Mouse (Mus musculus) ovary, adult 18-20 months (tissue): ENCODE measurements around the gene Qk.

Source experiments
- DNase-seq: peaks from one replicate; pipeline ENCODE4 v3.0.0; 2022; ENCODE audit warnings: low spot score, mixed read lengths

Gene Qk

DNA sequence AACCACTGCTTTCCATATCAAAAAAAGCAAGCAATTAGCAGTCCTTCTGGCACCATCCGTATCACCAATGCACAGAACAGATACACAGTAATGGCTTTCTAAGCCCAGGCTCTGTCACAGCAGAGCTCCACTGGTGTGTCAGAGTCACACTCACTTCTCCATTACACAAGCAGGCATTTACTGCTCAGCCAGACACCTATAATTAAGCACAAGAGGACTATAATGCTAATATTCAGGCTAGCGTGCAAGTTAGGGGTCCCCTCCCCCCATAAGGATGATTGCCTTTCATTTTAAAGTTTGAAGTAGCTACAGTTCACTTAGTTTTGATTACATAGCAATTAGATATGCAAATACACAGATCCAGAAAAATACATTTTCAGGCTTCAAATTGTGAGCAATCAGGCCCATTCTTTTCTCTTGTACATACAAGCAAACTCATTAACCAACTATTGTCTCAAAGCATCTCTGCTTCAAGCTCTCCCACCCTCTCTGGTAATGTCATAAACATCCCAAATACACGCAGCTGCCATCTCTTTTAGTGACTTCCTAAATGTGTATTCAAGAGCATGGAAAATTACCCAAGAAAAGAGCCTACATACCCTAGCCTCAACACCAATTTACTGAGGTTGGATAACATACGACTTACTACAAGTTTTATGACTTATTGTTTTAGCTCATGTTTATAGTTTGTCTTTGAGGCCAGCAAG lies 68.2 kb downstream of the Qk start:
- DNase-seq, result no peak

GRCm38 (mm10) chr17:10240081-10240480 lies 79.6 kb downstream of the Qk start:
- DNase-seq, result no peak

DNA sequence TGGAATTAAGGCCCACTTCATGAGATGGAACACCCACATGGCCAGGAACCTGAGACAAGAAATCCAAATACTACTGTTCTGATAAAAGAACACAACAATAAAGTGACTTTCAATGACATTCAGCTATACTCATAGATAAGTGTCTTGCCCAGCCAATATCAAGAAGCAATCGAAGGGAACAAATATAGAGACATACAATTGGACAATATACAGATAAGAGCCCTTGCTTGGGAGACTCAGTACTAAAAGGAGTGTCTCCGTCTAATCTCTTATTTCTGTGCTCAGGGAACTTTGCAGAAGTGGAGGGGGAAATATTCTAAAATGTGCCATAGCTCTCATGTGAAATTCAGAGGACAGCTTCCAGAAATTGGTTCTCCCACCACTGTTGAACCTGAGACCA lies 83.1 kb downstream of the Qk start:
- no peak for DNase-seq

DNA sequence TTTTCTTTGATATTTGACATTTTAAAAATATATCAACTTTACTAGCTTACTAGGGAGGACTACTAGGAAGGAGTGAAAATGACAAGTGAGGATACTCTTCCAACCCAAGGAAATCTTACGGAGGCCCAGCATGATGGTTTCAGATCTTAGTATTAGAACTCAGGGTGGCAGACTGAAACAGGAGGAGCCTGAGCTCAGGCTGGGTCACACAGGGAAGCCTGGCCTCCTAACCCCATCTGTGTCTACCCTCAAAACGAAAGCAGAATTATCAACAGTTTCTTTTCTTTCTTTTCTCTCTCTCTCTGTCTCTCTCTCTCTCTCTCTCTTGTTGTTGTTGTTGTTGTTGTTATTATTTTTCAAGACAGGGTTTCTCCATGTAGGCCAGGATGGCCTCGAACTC lies 87.2 kb downstream of the Qk start:
- DNase-seq, result no peak

- DNase-seq, result no peak
Observed at GRCm38 (mm10) chr17:10227798-10228538, 91.7 kb downstream of the Qk start.

DNA sequence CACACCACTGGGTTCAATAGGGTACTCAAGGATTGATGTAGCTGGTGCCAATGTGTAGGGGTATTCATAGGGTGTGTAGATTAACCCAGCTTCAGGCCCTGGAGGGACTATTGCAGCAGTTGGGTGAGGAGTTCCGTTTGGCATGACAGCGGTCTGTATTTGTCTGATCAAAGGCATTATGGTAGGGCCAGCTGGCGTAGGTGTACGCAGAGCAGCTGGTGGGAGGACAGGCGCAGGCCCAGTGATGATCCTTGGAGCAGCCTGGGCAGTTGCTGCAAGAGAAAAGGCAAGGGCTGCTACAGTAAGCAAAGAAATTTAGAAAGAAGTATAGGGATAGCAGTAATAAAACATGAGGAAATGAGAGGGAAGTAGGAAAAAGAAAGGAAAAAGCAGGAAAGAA lies 103.5 kb downstream of the Qk start:
- DNase-seq, result no peak

- no peak for DNase-seq
Observed at GRCm38 (mm10) chr17:10209154-10209777, 110.4 kb downstream of the Qk start.

DNA sequence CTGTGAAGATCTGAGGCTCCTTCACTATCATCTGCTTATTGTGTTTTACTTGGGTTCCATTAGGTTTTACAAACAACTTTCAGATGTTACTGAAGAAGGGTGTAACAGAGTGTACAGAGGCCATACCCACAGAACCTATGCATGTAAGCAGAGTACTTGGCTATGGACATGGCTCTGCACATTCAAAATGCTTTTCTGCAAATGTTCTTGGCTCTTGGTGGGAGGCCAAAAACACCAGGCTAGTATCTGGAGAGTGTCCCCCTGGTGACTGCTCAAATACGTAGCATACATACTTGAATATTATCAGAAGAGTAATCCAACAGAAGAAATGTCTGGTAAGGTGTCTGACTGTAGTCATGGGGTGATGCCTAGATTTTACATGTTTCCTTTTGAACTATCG lies 121.0 kb downstream of the Qk start:
- no peak for DNase-seq

DNA sequence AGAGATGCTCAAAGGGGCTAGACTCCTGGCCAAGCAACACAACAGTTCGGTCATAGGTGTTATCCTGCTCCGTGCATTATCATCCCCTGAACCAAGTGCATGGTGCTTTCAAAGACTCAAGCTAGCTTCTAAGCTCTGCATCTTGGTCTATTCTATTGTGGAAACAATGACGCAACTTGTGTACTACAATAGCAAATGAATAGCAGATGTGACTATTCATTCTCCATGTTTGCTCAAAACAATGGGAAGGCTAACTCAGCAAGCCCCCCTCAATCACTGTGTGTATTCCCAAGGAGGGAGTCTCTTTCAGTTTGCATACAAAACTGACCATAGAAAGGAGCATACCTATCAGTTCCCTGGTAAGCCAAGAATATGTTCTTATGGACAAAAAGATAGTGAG lies 121.4 kb downstream of the Qk start:
- DNase-seq, result no peak

DNA sequence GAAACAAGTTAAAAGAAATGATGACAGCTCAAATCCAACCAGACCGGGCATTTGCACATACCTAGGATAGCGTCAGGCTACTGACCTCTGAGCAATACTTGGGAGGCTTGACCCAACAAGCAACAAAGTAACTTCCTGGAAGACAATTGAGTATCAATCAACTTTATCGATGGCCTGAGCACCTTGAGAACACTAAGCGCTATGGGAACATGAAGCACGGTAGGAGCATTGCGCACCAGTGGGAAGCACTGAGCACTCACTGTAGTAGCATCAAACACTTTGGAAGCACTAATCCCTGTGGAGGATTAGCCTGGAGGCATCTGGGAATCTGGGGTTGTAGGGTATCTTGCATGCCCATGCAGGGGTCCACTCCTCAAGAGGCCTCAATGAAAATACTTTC lies 124.0 kb downstream of the Qk start:
- DNase-seq, result no peak

DNA sequence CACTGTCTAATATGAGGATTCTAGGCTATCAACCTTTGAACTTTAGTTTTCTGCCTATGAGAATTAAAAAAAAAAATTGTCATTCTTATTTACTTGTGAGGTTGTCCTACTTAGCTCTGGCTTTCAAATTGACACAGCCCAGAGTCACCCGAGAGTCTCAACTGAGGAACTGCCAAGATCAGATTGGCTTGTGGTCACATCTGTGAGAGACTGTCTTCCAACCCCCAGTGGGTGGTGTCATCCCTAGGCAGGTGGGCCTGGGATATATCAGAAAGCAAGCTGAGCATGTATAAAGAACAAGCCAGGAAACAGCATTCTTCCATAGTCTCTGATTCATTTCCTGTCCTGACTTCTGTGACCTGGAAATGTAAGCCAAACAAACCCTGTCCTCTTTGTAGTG lies 128.8 kb downstream of the Qk start:
- DNase-seq, result no peak

- DNase-seq, result no peak
Observed at GRCm38 (mm10) chr17:10188481-10188880, 131.2 kb downstream of the Qk start.

DNA sequence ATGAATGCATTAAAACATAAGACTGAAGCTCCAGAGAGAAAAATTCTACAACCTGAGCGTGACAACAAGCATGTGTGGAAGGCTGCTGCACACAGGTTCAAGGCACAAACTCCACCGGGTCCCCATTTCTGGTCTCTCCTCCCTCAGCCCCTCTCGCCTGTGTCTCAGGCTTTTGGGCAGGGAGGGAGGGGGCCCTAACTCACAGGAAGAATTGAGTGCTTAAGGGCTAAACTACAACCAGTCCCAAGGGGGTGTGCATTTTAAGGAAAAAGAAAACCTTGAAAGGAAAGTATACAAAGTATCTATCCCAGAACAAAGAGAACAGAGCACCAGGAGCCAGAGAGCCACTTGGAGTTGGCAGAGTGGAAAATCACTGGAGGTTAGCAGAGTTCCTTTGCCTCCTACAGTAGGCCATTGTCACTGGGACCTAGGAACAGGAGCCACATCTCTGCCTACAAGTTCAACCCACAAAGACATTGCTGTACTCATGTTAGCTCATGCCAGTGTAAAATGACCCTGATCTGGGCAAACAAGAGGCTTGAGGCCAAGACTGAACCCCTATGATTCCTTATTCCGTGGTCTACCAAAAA lies 132.1 kb downstream of the Qk start:
- no peak for DNase-seq

- DNase-seq, result no peak
Observed at GRCm38 (mm10) chr17:10181761-10182160, 137.9 kb downstream of the Qk start.

DNA sequence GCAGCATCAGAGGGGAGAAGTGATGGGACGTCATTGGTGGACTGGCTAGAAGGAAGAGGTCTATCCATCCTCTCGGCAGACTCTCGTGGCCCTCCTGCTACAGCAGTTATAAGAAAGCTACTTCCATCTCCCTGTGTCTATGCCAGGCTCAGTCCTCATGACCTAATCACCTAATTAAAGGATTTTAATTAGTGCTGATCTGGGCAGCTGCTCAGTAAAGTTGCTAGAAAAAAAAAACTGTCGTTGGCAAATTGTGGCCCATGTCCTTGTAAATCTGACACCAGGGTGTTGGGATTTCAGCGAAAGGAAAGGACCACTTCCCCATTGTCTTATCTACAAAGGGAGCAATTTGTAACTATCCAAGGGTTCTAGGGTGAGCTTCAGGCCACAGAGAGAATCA lies 142.6 kb downstream of the Qk start:
- no peak for DNase-seq

- no peak for DNase-seq
Observed at GRCm38 (mm10) chr17:10161258-10161657, 158.4 kb downstream of the Qk start.

- DNase-seq, result no peak
Observed at GRCm38 (mm10) chr17:10160415-10160814, 159.2 kb downstream of the Qk start.

DNA sequence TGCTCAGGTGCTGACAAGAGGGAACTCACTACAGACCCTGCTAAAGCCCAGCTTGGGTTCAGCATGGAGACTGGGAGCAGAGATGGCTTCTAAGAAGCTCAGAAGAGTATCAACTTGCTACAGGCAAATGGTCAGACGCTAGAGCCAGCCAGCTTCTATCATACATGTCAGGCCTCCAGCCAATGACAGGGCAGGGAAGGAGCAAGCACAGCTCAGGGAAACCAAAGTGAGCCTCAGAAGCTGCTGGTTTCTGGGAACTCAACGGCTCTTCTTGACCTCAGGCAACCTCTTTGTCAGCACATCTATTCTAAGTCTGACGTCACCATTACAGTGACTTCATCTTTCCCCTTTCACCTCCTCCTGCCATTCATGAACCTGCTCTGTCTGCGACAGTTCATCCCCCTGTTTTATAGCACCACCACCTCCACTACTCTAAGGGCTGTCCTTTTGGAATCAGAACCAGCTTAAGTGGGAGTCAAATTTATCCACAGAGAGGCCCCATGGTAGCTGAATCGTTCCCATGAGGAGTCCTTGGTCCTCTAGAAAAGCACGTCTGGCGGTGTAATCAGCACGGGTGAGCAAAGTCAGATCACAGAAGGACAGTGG lies 166.7 kb downstream of the Qk start:
- DNase-seq, result no peak
